Mouse (Mus musculus) testis, adult 2 months (tissue): ENCODE results near the gene Hist1h1d.

Source experiments
- CTCF ChIP-seq: fragments of 200-500 bp; IDR thresholded peaks from 2 replicates; pipeline ENCODE4 v1.5.1; 2012; ENCODE audit warnings: low read depth, mild to moderate bottlenecking, inconsistent platforms, low read length, moderate library complexity; ENCODE audit not compliant: control insufficient read depth, insufficient read depth, insufficient replicate concordance
- POLR2A ChIP-seq: fragments of 200-500 bp; IDR thresholded peaks from 2 replicates; pipeline ENCODE4 v1.6.1; 2012; ENCODE audit warnings: low read depth, mild to moderate bottlenecking, inconsistent platforms, low read length, moderate library complexity; ENCODE audit not compliant: control insufficient read depth

GRCm38 (mm10) chr13:23510127-23510526 lies 42.9 kb upstream of the Hist1h1d start:
- TF ChIP-seq POLR2A (no peak), CTCF (no peak)
